Mouse (Mus musculus) brain, embryonic 14.5 days (tissue): Measurements from ENCODE around the gene Nubpl. TPM values are rescaled to one million over a fixed set of nuclear protein-coding genes. Genes with fewer than 3 reads are reported as not detected.

Experiments
- DNase-seq: peaks from one replicate; pipeline ENCODE4 v3.0.0-alpha.2; 2011; ENCODE audit warnings: low read depth
- CTCF ChIP-seq: fragments of 200-500 bp; IDR thresholded peaks from 2 replicates; pipeline ENCODE4 v1.5.1; 2012; ENCODE audit warnings: inconsistent platforms, mild to moderate bottlenecking, moderate library complexity, borderline replicate concordance; ENCODE audit not compliant: insufficient read depth, insufficient read length; ENCODE audit errors: extremely low read depth
- POLR2A ChIP-seq: fragments of 200-500 bp; IDR thresholded peaks from 2 replicates; pipeline ENCODE4 v1.6.1; 2012; ENCODE audit warnings: mild to moderate bottlenecking, inconsistent platforms, borderline replicate concordance; ENCODE audit not compliant: poor library complexity, insufficient read depth, insufficient read length, severe bottlenecking; ENCODE audit errors: extremely low read depth
- polyA plus RNA-seq: library from polyadenylated mRNA; depleted of rRNA; stranded (reverse); fragments of >200 nt; gene quantifications from 2 replicates; pipeline ENCODE4 v1.2.3, GENCODE M21; 2012

Gene Nubpl
- polyA plus RNA-seq, 1 experiment = 3.8 TPM

DNA sequence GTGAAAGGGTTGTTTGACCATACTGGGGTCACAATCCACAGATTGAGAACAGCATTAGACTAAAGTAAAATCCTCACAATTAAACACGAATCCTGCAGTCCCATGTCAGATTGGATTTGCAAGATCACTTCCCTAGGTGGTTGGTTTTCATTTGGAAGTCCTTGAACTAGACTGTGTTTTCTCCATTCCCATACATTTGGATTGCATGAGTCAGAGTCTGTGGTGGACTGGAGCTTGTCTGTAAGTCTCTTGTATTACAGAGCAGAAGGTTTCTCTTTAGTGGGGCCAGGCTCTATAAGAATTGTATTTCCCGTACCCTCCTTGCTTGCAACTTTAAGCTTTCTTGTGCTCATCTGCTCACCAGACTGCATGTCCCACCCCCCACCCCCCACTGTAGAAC lies 151.0 kb downstream of the Nubpl start:
- TF ChIP-seq POLR2A = no peak
- no peak for TF ChIP-seq CTCF
- no peak for DNase-seq

DNA sequence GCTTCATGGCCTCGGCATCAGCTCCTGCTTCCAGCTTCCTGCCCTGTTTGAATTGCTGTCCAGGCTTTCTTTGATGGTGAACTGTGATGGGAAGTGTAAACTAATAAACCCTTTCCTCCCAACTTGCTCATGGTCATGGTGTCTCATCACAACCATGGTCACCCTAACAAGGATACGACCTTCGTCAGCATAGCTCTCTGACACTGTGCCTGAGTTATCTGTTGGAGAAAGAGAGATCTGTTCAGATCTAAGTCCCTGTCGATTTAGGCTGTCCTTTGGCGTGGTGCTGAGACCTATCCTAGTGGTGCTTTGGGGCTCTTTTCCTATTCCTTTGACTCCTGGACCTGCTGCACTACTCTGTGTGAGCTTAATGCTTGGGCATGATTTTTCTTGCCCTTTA lies 156.6 kb downstream of the Nubpl start:
- no peak for DNase-seq

DNA sequence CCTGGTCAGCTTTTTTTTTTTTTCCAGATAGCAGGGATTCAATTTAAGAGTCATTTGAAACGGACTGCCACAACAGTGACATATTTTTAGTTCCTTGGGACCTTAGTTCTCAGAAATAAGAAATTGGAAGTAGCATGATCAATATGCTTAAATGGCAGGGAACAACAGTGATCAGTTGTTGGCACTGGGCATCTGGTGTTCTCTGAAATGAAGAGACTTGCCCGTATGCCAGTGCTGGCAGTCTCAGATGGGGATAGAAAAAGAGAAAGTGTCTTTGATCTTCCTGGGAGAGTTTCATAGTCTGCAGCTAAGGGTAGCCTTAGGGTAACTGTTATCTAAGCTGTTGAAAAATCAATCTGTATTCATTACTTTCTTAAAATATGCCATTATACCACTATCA lies 170.6 kb downstream of the Nubpl start:
- TF ChIP-seq CTCF = no peak
- no peak for TF ChIP-seq POLR2A
- DNase-seq = no peak

More for the DNA sequence above, 156.6 kb downstream of the Nubpl start:
- TF ChIP-seq CTCF = no peak
- TF ChIP-seq POLR2A = no peak

DNA sequence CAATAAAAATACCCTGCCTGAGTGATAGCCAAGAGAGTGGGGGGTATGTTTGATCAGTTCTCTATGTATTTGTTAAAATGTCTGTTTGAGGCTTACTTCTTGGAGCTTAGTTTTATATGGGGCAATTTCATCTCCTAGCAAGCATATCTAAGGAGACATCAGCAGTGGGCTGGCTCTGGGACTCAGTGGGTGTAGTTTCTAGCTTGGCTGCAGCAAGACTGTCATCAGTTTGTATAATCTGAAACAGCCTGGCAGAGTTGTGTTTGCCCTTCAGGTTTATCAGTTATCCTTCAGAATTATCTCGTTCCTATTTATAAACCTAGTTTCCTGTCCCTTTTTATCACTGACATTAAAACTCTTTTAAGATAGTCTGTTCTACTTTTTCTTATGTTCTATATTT lies 175.3 kb downstream of the Nubpl start:
- DNase-seq = no peak
- no peak for TF ChIP-seq CTCF
- no peak for TF ChIP-seq POLR2A

DNA sequence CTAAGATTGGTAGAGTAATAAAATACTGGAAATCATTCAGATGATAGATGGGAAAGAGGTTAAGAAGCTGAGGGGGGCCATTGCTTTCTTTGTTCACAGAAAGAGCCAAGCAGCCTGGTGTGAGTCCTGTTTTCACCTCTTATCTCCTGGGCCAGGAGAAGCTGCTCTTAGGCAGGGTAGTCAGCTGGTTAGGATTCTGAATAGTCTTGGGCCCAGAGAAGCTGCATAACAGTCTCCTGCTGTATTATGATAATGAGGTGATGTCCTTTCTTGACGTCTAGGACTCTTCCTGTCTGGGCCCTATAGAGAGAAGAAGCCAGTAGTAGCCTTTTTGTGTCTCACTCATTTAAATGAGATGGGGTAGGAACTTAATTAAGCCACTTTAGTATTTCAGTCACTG lies 178.8 kb downstream of the Nubpl start:
- TF ChIP-seq POLR2A = no peak
- no peak for TF ChIP-seq CTCF
- no peak for DNase-seq

DNA sequence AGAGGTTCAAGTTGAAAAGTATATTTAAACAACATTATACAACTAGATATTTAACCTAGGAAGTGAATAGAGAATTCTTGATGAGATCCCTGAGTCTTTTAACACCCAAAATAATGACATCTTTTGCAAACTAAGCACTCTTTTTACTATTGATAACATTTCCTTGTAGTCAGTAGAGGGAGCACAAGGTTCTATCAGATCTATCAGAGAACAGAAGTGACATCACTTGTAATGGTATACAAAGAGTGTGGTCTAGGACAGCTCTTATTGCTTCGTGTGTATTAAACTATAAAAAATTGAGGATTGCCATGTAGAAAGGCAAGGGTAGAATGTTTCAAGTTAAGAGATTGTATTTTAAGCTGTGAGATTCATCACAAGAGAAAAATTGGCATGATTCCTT lies 183.7 kb downstream of the Nubpl start:
- no peak for TF ChIP-seq CTCF
- no peak for TF ChIP-seq POLR2A
- no peak for DNase-seq

DNA sequence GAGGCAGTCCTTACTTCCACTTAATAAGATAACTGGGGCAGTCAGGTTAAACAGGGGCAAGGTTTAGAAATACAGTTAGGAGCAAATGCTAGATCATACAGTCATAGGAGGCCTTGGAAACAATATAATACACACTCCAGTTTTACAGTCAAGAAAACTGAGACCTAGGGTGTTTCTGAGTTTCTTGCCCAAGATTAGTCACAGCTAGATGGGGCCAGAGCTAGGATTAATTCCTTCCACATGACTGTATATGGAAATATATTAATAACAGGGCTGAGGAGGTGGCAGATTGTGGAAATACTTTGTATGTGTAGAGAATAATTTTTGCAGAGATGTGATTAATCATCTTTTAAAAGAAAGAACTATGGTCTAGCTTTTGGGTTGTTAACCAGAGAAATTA lies 186.9 kb downstream of the Nubpl start:
- no peak for DNase-seq
- no peak for TF ChIP-seq POLR2A
- no peak for TF ChIP-seq CTCF

DNA sequence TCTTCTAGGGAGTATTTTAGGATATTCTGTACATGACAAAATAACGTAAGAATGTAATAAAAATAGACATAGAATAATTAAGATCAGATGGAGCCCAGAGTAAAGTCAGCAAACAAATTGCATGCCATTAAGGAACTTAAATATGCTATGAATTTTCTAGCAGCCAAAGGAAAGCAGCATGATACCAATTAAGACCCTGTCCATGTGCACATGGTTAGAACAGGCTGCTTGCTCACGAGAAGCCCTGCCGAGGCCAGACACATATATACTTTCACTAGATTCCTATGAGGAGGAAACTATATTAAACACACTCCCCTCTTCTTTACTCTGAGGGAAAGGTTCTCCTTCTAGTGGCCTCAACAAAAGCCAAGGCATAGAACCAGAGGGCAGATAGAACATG lies 189.3 kb downstream of the Nubpl start:
- no peak for DNase-seq
- TF ChIP-seq POLR2A (no peak), CTCF (no peak)

DNA sequence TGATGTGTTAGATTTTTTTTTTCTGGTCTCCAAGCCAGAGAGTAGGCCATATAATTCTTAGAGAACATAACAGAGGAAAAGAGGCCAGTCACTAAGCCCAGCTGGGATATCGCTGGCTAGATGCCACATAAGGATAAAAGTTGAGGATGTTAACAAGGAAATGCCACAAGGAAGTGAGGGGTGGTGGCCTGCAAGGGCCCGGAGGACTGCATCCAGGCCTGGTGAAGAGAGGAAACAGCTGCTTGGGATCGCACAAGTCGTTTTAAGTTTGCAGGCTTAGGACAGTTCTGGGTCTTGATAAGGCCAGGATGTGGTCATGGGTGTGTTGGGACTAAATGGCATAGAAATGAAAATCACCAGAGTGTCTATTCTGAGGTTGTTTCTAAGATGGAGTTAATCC lies 191.0 kb downstream of the Nubpl start:
- DNase-seq = peak; percentile 15
- TF ChIP-seq POLR2A (no peak), CTCF (no peak)

DNA sequence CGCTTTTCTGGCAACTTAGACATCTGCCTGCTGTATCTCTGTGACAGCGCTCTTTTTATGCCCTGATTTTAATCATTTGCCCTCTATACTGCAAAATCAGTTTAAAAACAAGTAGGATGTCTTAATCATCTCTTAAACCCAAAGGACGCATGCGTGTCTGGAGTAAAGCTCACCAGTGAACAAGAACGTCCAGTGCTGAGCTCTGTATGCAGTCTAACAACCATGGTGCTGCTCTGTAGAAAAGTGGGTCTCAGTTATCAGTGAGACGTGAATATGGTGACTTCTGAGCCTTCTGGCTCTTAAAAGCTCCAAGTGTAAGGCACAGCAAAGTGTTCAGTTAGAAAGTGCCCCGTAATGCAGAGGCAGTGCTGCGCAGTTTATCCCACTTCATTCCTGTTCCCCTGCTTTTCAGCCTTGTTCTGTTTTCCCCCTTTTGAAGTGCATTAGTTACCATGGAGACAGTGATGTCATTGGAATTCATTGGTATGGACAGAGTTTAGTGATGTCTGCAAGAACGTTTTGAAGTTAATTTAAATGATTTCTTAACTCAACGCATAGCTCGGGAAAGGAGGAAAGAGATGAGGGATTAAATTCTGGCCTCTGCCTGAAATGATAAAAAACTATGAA lies 191.5 kb downstream of the Nubpl start:
- DNase-seq = peak; percentile 93

DNA sequence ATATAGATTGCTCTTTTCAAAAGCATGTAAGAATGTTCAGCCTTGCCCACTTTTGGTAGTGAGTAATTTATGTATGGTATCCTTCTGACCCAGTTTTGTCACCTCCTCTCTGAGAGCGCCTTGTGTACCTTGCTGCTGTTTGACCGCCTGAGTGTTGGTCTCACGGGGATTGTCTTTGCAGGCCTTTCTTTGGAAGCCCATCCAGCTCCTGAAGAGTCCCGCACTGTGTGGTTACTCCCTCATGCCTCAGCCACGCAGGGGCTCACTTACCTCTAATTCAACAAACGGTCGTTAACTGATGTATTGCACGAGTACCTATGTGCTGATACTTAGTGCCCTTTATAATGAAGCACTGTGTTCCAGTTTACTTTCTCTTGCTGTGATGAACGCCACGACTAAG lies 192.1 kb downstream of the Nubpl start:
- TF ChIP-seq CTCF = no peak
- no peak for TF ChIP-seq POLR2A
- DNase-seq = peak; percentile 44

More for the DNA sequence above, 191.5 kb downstream of the Nubpl start:
- TF ChIP-seq CTCF (no peak), POLR2A (no peak)

DNA sequence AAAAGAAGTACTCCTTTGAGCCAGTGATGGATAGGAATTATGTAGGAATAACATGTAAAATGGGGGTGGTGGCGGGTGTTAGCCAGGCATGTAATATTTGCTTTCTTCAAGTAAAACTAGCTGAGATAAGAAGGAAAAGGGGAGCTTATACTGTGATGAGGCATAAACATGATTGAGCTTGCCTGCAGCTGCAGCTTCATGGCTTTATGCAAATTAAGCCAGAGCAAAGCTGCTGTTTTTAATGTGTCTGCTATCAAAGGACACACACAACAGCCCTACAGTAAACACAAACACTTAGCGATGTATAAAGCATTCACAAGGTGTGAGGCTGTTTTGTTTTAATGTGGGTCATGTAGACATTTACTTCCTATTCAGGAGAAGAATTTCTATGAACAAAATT lies 196.4 kb downstream of the Nubpl start:
- peak; percentile 65 for DNase-seq
- no peak for TF ChIP-seq POLR2A
- TF ChIP-seq CTCF = no peak

DNA sequence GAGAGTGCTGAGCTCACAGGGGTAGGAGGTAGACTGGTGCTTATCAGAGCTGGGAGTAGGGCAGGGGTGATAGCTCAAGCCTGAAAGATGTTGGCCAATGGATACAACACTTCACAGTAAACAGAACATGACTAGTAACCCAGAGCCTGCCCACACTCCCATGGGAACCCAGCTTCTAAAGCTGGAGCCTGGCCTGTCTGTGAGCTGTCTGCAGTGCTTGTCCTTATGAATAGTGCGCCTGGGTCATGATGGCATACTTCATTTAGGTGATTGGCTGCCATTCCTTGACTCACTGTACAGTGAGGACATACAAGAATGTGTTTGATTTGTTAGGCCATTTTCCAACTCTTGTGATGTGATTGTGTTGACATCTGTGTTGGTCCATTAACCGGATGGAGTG lies 200.5 kb downstream of the Nubpl start:
- DNase-seq = no peak
- TF ChIP-seq CTCF (no peak), POLR2A (no peak)

DNA sequence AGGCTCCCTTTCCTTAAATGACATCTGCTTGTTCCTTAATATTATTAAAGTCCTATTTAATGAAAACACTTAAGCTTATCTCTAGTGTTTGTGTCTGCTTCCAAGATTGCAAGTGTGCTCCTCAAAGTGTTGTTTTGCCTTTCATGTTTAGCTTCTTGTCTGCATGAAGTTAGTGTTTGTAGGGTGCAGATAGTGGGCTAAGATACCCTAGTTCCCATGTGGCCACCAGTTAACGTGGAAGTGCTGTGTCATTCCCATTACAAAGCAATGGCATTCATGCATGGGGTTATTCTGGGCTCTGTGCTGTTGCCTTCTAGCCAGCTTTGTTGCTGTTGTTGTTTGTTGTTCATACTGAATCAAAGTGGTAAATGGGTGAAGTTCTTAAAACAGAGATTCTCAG lies 201.1 kb downstream of the Nubpl start:
- DNase-seq = no peak
- TF ChIP-seq CTCF (no peak), POLR2A (no peak)
